Mouse (Mus musculus) heart, embryonic 12.5 days (tissue): ENCODE results near the gene Prkce. TPM values are rescaled to one million over a fixed set of nuclear protein-coding genes. Genes with fewer than 3 reads are reported as not detected.

ENCODE experiments used
- ATAC-seq: fragments of 200-750 bp; cut with Nextera tagmentation; 2 replicates; pipeline ENCODE4 v1.8.0; 2017; ENCODE audit warnings: moderate TSS enrichment, moderate library complexity; ENCODE audit not compliant: insufficient number of reproducible peaks, low FRiP score
- H3K27ac ChIP-seq: fragments of 300-500 bp; sonication (generic); 2 replicates; pipeline ENCODE4 v1.5.1; 2016; ENCODE audit warnings: mild to moderate bottlenecking, moderate library complexity; ENCODE audit not compliant: poor library complexity, severe bottlenecking
- H3K27me3 ChIP-seq: fragments of 300-500 bp; sonication (generic); replicated peaks from 2 replicates; pipeline ENCODE4 v1.6.1; 2016; ENCODE audit warnings: mild to moderate bottlenecking, moderate library complexity
- H3K36me3 ChIP-seq: fragments of 300-500 bp; sonication (generic); 2 replicates; pipeline ENCODE4 v1.6.1; 2016; ENCODE audit warnings: mild to moderate bottlenecking, moderate library complexity
- H3K4me1 ChIP-seq: fragments of 300-500 bp; sonication (generic); replicated peaks from 2 replicates; pipeline ENCODE4 v1.6.1; 2016; ENCODE audit warnings: mild to moderate bottlenecking
- H3K4me2 ChIP-seq: fragments of 300-500 bp; sonication (generic); 2 replicates; pipeline ENCODE4 v1.6.1; 2016; ENCODE audit warnings: mild to moderate bottlenecking, moderate library complexity
- H3K4me3 ChIP-seq: fragments of 300-500 bp; sonication (generic); 2 replicates; pipeline ENCODE4 v1.5.1; 2016; ENCODE audit warnings: mild to moderate bottlenecking
- H3K9ac ChIP-seq: fragments of 300-500 bp; sonication (generic); 2 replicates; pipeline ENCODE4 v1.6.1; 2016; ENCODE audit warnings: mild to moderate bottlenecking, moderate library complexity
- H3K9me3 ChIP-seq: fragments of 300-500 bp; sonication (generic); replicated peaks from 2 replicates; pipeline ENCODE4 v1.6.1; 2016; ENCODE audit warnings: mild to moderate bottlenecking, moderate library complexity
- WGBS: fragments of 180-500 bp; shearing (Covaris S2); methylation state at CpG from one replicate; pipeline ENCODE4 v1.1.7; 2016; 5-methylcytosine and 5-hydroxymethylcytosine counted together
- polyA plus RNA-seq: library from polyadenylated mRNA; unstranded; fragments of >200 nt; fragmentation: Nextera tagmentation; extraction: Ambion mirVana; gene quantifications from 2 replicates; pipeline ENCODE4 v1.2.1, GENCODE M21; 2016

Gene Prkce
- polyA plus RNA-seq, 1 experiment from 2014 or later: 12.0 TPM

DNA sequence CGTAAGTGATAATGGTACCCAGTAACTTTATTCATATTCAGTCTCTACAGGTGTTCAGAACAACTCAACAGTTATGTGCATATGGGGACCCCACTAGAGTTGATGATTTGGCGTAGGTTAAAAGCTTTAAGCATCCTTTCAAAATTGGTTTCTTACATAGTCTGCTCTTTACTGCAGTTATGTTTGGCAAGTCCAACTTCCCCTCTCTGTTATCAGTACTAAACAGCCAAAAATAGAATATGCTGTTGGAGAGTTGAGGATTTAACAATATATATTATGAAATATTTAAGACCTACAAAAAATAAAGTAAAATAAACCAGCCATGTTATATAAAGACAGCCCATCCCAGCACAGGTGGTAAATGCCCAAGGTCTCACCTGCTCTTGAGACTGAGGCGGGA is 187.3 kb downstream of the Prkce start:
- ATAC-seq: no peak
- no peak overlapping the region for H3K27ac ChIP-seq
- no peaks in the 10 kb centered on the region for H3K9me3 ChIP-seq
- WGBS: 84% methylated on average over 3 of the region's 3 CpGs
- no peaks in the 10 kb centered on the region for H3K36me3 ChIP-seq
- H3K4me3 ChIP-seq: no peak overlapping the region
- no peak overlapping the region for H3K9ac ChIP-seq
- H3K4me2 ChIP-seq: no peak overlapping the region
- no peaks in the 10 kb centered on the region for H3K27me3 ChIP-seq
- peaks cover 75% of the 10 kb centered on the region for H3K4me1 ChIP-seq

DNA sequence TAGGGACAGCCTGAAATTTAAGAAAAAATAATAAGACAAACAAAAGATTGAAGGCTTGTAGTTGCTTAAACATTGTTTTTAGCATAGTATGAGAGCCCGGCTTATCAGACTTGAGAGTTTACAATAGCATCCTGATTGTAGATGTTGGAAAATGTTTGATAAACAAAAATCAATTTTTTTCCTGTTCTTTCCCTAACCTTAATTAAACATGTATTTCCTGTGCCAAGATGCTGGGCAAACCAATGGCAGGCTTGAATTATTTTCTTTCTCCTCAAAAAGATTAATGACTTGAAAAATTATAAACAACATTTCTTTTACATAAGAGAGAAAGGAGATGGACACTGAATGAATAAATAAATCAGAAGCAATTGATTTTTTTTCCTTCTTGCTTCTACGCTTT is 187.7 kb downstream of the Prkce start:
- Histone ChIP-seq H3K4me2 (no peak overlapping the region), H3K4me3 (no peak overlapping the region), H3K4me1 (peaks cover 70% of the 10 kb centered on the region), H3K27me3 (no peaks in the 10 kb centered on the region), H3K9ac (no peak overlapping the region), H3K9me3 (no peaks in the 10 kb centered on the region), H3K27ac (no peak overlapping the region), H3K36me3 (no peaks in the 10 kb centered on the region)
- 86% methylated on average over 2 of the region's 2 CpGs for WGBS
- ATAC-seq: no peak

DNA sequence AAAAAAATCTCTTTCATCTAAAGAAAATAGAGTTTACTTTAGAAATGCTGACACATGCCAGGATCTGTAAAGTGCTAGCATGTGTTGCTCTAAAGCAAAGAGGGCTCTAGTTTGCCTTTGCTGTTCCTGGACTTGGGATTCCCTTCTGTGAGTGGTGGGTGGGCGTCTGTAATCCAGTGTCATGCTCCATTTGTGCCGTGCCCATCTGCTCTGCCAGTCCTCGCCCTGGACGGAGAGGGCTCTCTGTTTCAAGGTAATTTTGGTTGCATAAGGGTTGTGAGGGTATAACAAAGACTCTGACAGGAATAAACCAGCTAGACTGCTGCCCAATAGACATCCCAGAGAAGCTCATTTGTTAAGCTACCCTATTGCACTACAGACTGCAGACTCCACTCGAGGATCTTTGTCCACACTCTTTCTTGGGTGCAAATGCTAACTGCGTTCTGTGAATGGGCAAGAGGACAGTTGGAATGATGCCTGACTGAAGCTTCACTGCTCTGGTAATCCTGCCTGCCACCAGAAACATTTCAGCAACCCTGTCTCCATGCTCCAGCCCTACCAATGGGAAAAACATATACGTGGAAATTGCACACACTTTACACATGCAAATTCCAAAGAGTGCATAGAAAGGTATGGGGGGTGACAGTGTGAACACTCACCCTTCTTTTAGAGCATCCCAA is 188.3 kb downstream of the Prkce start:
- H3K4me1 ChIP-seq: peaks cover 65% of the 10 kb centered on the region
- 76% methylated on average over 7 of the region's 7 CpGs for WGBS
- ATAC-seq: no peak
- H3K4me2 ChIP-seq: no peak overlapping the region
- H3K9me3 ChIP-seq: no peaks in the 10 kb centered on the region
- no peak overlapping the region for H3K4me3 ChIP-seq
- H3K27ac ChIP-seq: no peak overlapping the region
- H3K27me3 ChIP-seq: no peaks in the 10 kb centered on the region
- no peak overlapping the region for H3K9ac ChIP-seq
- no peaks in the 10 kb centered on the region for H3K36me3 ChIP-seq

DNA sequence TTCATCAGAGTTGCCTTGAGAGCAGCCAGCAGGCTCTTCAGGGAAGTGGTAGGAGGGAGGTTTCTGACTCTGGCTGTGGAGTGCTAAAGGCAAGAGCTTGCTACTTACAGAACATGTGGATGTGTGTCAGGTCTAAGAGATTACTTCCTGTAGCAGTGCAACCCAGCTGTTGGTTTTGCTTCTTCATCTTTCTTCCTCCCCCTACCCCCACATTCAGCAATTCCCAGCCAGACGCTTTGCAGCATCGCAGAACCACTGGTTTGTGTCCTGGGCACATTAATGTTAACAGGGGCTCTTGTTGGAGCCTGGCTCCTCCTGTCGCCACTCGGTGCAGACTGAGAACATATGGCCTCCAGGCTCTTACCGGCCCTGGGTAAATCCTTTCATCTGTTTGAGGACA is 190.8 kb downstream of the Prkce start:
- H3K4me2 ChIP-seq: no peak overlapping the region
- no peaks in the 10 kb centered on the region for H3K36me3 ChIP-seq
- peaks cover 46% of the 10 kb centered on the region for H3K4me1 ChIP-seq
- H3K27me3 ChIP-seq: no peaks in the 10 kb centered on the region
- no peaks in the 10 kb centered on the region for H3K9me3 ChIP-seq
- WGBS: 17% methylated on average over 5 of the region's 5 CpGs
- ATAC-seq: peak; percentile 62; the same call in 1 of the 2 replicates
- peak overlapping the region; percentile 36; the same call in 1 of the 2 replicates for H3K27ac ChIP-seq
- no peak overlapping the region for H3K4me3 ChIP-seq
- H3K9ac ChIP-seq: no peak overlapping the region

DNA sequence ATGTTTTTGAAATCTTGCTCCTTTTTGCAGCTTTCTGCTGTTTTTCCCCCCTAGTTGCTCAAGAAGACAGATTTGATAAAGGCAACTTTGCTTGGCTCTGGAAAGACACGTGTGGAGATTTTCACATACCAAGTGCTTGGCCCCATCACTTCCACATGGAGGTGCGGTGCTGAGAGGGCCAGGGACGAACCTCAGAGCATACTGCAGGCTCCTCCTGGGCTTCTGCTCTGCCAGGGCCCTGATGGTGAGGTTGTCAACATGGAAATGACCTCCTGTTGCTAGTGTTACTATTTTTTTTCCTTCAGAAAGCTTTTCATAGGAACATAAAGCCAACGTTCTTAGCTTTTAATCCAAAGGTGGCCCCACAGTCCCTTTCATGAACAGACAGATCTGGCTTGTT is 191.3 kb downstream of the Prkce start:
- no peak overlapping the region for H3K9ac ChIP-seq
- H3K27me3 ChIP-seq: no peaks in the 10 kb centered on the region
- no peaks in the 10 kb centered on the region for H3K36me3 ChIP-seq
- ATAC-seq: no peak
- H3K4me2 ChIP-seq: no peak overlapping the region
- no peaks in the 10 kb centered on the region for H3K9me3 ChIP-seq
- H3K27ac ChIP-seq: peak overlapping the region; percentile 36; the same call in 1 of the 2 replicates
- 27% methylated on average over 4 of the region's 4 CpGs for WGBS
- H3K4me3 ChIP-seq: no peak overlapping the region
- H3K4me1 ChIP-seq: peaks cover 46% of the 10 kb centered on the region

DNA sequence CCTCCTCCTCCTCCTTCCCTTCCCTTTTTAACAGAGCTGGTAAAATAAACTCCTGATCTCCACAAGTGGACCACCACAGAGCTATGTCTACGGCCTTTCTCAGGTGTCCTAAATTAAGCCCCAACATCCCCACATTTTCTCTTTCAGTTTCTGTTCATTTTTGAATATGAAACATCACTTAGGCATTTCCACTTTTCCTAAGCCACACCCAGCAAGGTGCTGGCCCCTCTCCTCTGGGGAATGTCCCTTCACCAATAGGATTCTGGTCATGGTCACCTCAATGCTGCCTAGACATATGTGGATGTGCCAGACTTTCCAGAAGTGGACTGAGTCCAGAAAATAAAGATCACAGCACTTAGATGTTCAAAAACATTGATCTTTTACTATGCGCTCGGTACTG is 193.3 kb downstream of the Prkce start:
- ATAC-seq: no peak
- Histone ChIP-seq H3K4me1 (peaks cover 53% of the 10 kb centered on the region), H3K36me3 (no peaks in the 10 kb centered on the region), H3K4me2 (no peak overlapping the region), H3K9me3 (no peaks in the 10 kb centered on the region), H3K9ac (no peak overlapping the region), H3K27ac (no peak overlapping the region), H3K27me3 (no peaks in the 10 kb centered on the region), H3K4me3 (no peak overlapping the region)
- 92% methylated on average over 3 of the region's 3 CpGs for WGBS

- peaks cover 57% of the 10 kb centered on the region for H3K4me1 ChIP-seq
- no peak for ATAC-seq
- 46% methylated on average over 5 of the region's 5 CpGs for WGBS
- no peak overlapping the region for H3K4me3 ChIP-seq
- no peak overlapping the region for H3K9ac ChIP-seq
- no peak overlapping the region for H3K27ac ChIP-seq
- no peaks in the 10 kb centered on the region for H3K27me3 ChIP-seq
- no peaks in the 10 kb centered on the region for H3K36me3 ChIP-seq
- no peak overlapping the region for H3K4me2 ChIP-seq
- H3K9me3 ChIP-seq: no peaks in the 10 kb centered on the region
Observed at GRCm38 (mm10) chr17:86363356-86363755, 195.8 kb downstream of the Prkce start.

DNA sequence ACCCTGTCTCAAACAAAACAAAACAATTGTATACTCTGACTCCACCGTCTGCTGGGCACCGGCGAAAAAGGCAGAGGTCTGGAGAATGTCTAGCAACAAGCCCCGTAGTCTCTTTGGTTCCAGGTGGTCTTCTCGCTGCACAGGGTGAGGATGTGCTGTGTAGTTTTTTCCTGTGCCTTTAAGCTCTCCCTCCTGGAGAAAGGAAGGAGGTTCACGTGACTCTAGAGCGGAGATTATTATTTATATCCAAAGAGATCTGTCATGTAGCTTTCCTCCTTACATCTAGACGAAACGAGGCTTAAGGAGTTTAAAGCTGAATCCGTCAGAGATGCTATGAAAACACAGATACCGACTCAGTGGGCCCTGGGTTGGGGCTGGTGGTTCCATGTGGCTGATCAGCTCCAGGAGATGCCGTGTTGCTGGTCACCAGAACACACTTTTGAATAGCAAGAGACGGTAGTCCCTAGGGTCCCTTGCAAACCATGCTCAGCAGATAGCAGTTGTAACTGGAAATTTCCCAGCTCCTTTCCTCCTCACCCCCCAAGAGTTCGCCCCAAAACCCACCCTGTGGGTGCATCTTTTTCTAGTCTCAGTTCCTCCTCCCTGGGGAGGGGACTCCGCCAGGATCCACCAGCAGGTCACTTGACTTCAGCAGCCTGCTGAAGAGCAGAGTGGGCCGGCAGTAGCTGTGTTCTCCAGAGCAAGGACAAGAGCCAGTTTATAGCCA is 196.9 kb downstream of the Prkce start:
- WGBS: 45% methylated on average over 16 of the region's 16 CpGs

DNA sequence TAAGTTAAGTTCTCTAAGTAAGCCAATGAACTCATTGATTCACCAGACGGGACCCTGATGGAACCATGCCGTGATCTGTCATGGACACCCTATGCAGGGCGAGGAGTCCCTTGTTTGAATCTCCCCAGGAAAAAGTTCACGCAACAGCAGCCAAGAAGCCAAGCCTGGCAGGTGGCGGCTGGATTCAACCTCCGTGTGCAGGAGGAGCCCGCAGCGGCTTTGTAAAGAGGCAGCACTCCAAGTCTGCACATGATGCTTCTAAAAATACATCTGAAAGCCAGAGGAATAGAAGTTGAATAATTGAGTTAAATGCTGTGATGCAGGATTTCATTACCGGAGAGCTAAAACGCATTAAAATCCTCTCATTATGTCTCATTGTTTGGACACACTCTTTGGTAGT is 199.3 kb downstream of the Prkce start:
- H3K36me3 ChIP-seq: no peaks in the 10 kb centered on the region
- H3K9me3 ChIP-seq: no peaks in the 10 kb centered on the region
- no peaks in the 10 kb centered on the region for H3K27me3 ChIP-seq
- WGBS: 63% methylated on average over 10 of the region's 10 CpGs
- peak overlapping the region; percentile 50 for H3K4me2 ChIP-seq
- no peak overlapping the region for H3K9ac ChIP-seq
- H3K4me1 ChIP-seq: peaks cover 66% of the 10 kb centered on the region
- no peak overlapping the region for H3K4me3 ChIP-seq
- H3K27ac ChIP-seq: peak overlapping the region; percentile 62
- ATAC-seq: no peak

More for the DNA sequence above, 196.9 kb downstream of the Prkce start:
- ATAC-seq: peak; percentile 34; the same call in 1 of the 2 replicates
- Histone ChIP-seq H3K4me2 (no peak overlapping the region), H3K4me3 (no peak overlapping the region), H3K27me3 (no peaks in the 10 kb centered on the region), H3K27ac (no peak overlapping the region), H3K36me3 (no peaks in the 10 kb centered on the region), H3K4me1 (peaks cover 46% of the 10 kb centered on the region), H3K9ac (0 out of 2 replicates have a peak overlapping the region, but pooled peaks have one; percentile 1), H3K9me3 (no peaks in the 10 kb centered on the region)

GRCm38 (mm10) chr17:86367676-86368075 is 200.1 kb downstream of the Prkce start:
- 53% methylated on average over 7 of the region's 7 CpGs for WGBS
- no peaks in the 10 kb centered on the region for H3K9me3 ChIP-seq
- no peaks in the 10 kb centered on the region for H3K27me3 ChIP-seq
- H3K9ac ChIP-seq: no peak overlapping the region
- no peak for ATAC-seq
- peaks cover 63% of the 10 kb centered on the region for H3K4me1 ChIP-seq
- H3K36me3 ChIP-seq: no peaks in the 10 kb centered on the region
- no peak overlapping the region for H3K4me3 ChIP-seq
- H3K4me2 ChIP-seq: no peak overlapping the region
- 0 out of 2 replicates have a peak overlapping the region, but pooled peaks have one; percentile 20 for H3K27ac ChIP-seq

DNA sequence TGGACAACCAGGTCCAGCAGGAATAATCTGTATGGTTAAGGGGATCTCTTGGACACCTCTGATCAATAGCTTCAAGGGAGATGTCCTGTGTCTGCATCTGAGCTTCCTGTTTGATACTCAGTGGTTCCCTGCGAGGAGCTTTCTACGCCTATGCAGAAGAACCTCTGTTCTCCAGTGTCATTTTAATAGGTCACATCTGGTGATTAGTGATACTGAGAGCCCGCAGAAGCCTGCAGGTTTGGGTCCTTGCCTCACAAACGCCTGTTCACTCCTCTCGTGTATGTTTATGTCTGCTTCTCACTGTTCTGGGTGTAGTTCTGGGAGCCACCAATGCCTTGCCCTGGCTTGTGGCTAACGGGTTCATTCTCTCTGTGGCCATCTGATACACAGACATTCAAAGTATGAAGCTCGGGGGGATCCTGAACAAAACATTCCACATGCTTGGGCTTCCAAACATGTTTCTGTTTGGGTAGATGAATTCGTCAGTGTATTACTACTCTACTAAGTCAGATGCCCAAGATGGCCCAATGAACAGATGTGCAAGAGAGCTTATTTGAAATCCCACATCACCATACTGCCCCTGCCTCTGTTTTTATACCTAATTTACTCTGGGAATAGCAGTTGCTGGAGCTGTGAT is 202.6 kb downstream of the Prkce start:
- H3K9ac ChIP-seq: no peak overlapping the region
- H3K4me1 ChIP-seq: peaks cover 43% of the 10 kb centered on the region
- no peaks in the 10 kb centered on the region for H3K9me3 ChIP-seq
- no peak for ATAC-seq
- 55% methylated on average over 8 of the region's 8 CpGs for WGBS
- no peak overlapping the region for H3K27ac ChIP-seq
- H3K4me3 ChIP-seq: no peak overlapping the region
- H3K36me3 ChIP-seq: no peaks in the 10 kb centered on the region
- no peaks in the 10 kb centered on the region for H3K27me3 ChIP-seq
- no peak overlapping the region for H3K4me2 ChIP-seq
